Mouse (Mus musculus): ENCODE data around the gene Gm37419.

DNA sequence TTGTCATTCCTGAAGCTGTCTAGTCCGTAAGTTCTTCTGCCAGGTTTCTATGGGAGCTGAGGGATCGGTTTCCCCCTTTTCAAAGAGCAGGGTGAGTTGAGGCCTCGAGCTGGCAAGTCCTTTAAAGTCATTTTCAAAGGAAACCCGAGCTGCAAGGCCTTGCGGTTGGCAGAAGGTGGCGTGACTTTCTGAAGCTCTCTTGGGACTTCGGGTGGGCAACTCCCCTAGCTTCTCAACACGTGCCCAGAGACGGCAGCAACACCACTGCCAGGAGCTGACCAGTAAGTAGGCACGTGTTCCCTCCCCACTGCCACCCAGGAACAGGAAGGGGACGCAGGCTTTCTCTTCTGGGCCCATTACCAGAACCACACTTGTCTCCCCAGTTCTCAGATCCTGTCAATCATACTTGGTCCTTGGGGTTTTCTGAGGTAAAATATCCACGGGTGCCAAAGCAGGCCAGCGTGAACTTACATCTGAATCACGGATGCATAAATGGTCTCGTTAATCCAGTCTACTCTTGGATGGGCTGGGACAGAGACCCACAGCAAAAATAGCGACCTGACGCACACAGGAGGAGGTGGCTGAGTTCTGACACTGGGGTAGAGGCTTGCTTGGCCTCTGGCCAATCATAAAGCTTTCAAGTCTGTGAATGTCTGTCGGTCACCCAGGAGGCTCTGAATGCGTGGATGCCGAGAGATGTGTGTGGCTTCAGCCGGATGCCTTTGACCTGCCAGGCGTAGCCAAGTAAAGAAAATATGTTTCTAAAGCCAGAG is 24.2 kb upstream of the Gm37419 start:
- TF ChIP-seq POLR2A (IDR thresholded peaks at IDR 0.05; ENCODE audit: borderline replicate concordance, extremely low read depth, insufficient read depth, insufficient read length, poor library complexity, severe bottlenecking) (no peak), CTCF (IDR thresholded peaks at IDR 0.05; ENCODE audit: borderline replicate concordance, extremely low read depth, insufficient read depth, insufficient read length) (no peak)

All from brain, embryonic 14.5 days (tissue).